In the genomic region with DNA sequence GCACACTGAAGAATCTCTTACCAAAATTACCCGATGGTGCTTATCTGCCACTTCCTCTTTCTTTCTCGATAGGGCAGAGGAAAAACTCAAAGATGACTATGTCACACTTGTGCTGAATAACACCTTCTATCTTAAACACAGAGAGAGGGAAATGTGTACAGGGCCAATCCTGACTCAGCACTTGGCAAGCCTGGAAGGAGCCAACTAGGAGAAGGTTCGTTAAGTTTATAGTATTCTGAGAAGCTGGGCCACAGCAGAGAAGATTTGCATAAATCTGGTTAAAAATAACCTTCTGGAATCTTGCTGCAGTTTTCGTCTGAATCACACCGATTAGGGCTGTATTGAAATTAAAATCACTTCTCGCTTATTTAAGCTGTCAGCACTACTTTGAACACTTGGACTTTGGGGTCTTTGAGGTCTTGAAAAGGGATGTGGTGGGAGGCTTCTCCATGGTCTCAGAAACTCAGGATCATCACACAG, we compare ENCODE assay signal across 11 mouse cellular contexts.
DNase-seq lines count a peak whose midpoint lies in the region; ATAC-seq and TF ChIP-seq lines count a peak whose summit lies in the region.
"Had no signal": no experiment of that assay in that cellular context is flagged by ENCODE, and none has a peak within 500 bp of the region (broad histone marks: within the 10 kb centered on the region; RNA-seq: fewer than 3 reads in every experiment).

No protein-coding gene starts in this region.

- H3K27ac ChIP-seq in MEL (ENCODE audit: control insufficient read depth, low read depth, low read length), result no peak overlapping the region
- H3K27ac ChIP-seq: hindbrain, embryonic 15.5 days; liver, embryonic 15.5 days had no signal

- DNase-seq in heart, postnatal 10 days, result peak; percentile 12 to 13
- DNase-seq in heart, adult 8-10 months (ENCODE audit: low spot score), result no peak
- DNase-seq in MEL (ENCODE audit: low read depth, low spot score), result peak; percentile 92
- DNase-seq in right cerebral cortex, adult 18-20 months, result peak; percentile 78
- DNase-seq in urinary bladder, adult 18-20 months (ENCODE audit: low spot score in 2 of 2), result no peak
- no peak for DNase-seq in adrenal gland, postnatal 10 days
- no peak for DNase-seq in layer of hippocampus, adult 11-12 months (ENCODE audit: low spot score)
- DNase-seq: cerebellum, adult 11 months had no signal

- peak; percentile 32 for ATAC-seq in inflammation-experienced regulatory T-cells, adult 6 months

- H3K36me3 ChIP-seq in MEL (ENCODE audit: control insufficient read depth in 1 of 2, insufficient read depth in 2 of 2, low read length in 2 of 2), result peaks cover 0 to 26% of the 10 kb centered on the region in 2 experiments; a peak in 2 of 4 replicates
- H3K36me3 ChIP-seq: hindbrain, embryonic 15.5 days; liver, embryonic 15.5 days had no signal

- peaks cover 5 to 35% of the 10 kb centered on the region in 2 experiments for H3K4me1 ChIP-seq in MEL (ENCODE audit: control insufficient read depth in 1 of 2, insufficient read depth in 2 of 2, low read length in 2 of 2)
- H3K4me1 ChIP-seq: hindbrain, embryonic 15.5 days; liver, embryonic 15.5 days had no signal

- no peaks in the 10 kb centered on the region for H3K79me2 ChIP-seq in MEL (ENCODE audit: control insufficient read depth, insufficient read depth, low read length, poor library complexity)

- no peaks in the 10 kb centered on the region for H3K9me3 ChIP-seq in MEL (replicated peaks; ENCODE audit: insufficient read depth, low read length)
- H3K9me3 ChIP-seq: hindbrain, embryonic 15.5 days; liver, embryonic 15.5 days had no signal

- H3K4me3 ChIP-seq in MEL (ENCODE audit: control insufficient read depth in 1 of 2, insufficient read depth in 1 of 2, low read depth in 2 of 2, low read length in 2 of 2), result no peak overlapping the region
- H3K4me3 ChIP-seq: hindbrain, embryonic 15.5 days; liver, embryonic 15.5 days had no signal

- TF ChIP-seq CTCF in MEL (IDR thresholded peaks at IDR 0.05 in 2 of 3, conservative IDR thresholded peaks at IDR 0.05 in 1 of 3; ENCODE audit: control insufficient read depth in 1 of 3, insufficient read depth in 1 of 3, low read depth in 2 of 3, low read length in 3 of 3, poor library complexity in 1 of 3, severe bottlenecking in 1 of 3), result no peak

- no peak for TF ChIP-seq POLR2A in MEL (IDR thresholded peaks at IDR 0.05; ENCODE audit: control insufficient read depth in 1 of 2, insufficient read depth in 1 of 2, low read depth in 1 of 2, low read length in 2 of 2, poor library complexity in 1 of 2)

- H3K27me3 ChIP-seq in MEL (ENCODE audit: control insufficient read depth in 1 of 2, insufficient read depth in 2 of 2, low read length in 2 of 2), result no peaks in the 10 kb centered on the region
- H3K27me3 ChIP-seq: hindbrain, embryonic 15.5 days; liver, embryonic 15.5 days had no signal

- peak; percentile 87 to 94 for TF ChIP-seq EP300 in MEL (IDR thresholded peaks at IDR 0.05; ENCODE audit: low read depth in 1 of 2, low read length in 2 of 2)

- no peak for TF ChIP-seq RAD21 in MEL (IDR thresholded peaks at IDR 0.05; ENCODE audit: low read depth, low read length)

- no peak overlapping the region for H3K9ac ChIP-seq in MEL (ENCODE audit: control insufficient read depth, low read depth, low read length, poor library complexity, severe bottlenecking)
- H3K9ac ChIP-seq: hindbrain, embryonic 15.5 days; liver, embryonic 15.5 days had no signal

- intact Hi-C loops in heart, postnatal 10 days (cut with DNase I), result no loop called here

TF ChIP-seq in MEL, 35 proteins besides CTCF, POLR2A, EP300 and RAD21:
- TF ChIP-seq GATA1 (IDR thresholded peaks at IDR 0.05; ENCODE audit: low read depth, low read length), result peak; percentile 91
- no peak for TF ChIP-seq ELF1 (IDR thresholded peaks at IDR 0.05; ENCODE audit: low read depth, low read length)
- TF ChIP-seq ETS1 (IDR thresholded peaks at IDR 0.05; ENCODE audit: low read depth, low read length), result peak; percentile 98
- TF ChIP-seq NELFE (IDR thresholded peaks at IDR 0.05; ENCODE audit: low read depth, low read length), result no peak
- no peak for TF ChIP-seq TAL1 (IDR thresholded peaks at IDR 0.05; ENCODE audit: low read length)
- TF ChIP-seq CHD1 (IDR thresholded peaks at IDR 0.05; ENCODE audit: low read depth, low read length), result no peak
- TF ChIP-seq MYC (IDR thresholded peaks at IDR 0.05; ENCODE audit: low read depth, low read length), result peak; percentile 57; the same call in 1 of the 2 replicates
- TF ChIP-seq USF1 (IDR thresholded peaks at IDR 0.05; ENCODE audit: low read depth, low read length), result no peak
- peak; percentile 56 for TF ChIP-seq TCF12 (IDR thresholded peaks at IDR 0.05; ENCODE audit: low read depth, low read length)
- no peak for TF ChIP-seq MEF2A (IDR thresholded peaks at IDR 0.05; ENCODE audit: extremely low read depth, insufficient replicate concordance, low read depth, low read length, poor library complexity, severe bottlenecking)
- TF ChIP-seq MAFK (IDR thresholded peaks at IDR 0.05; ENCODE audit: borderline replicate concordance, low read depth, low read length), result peak; percentile 96
- TF ChIP-seq JUND (IDR thresholded peaks at IDR 0.05; ENCODE audit: low read depth, low read length), result no peak
- TF ChIP-seq RCOR1 (IDR thresholded peaks at IDR 0.05; ENCODE audit: low read depth, low read length), result peak; percentile 84
- TF ChIP-seq USF2 (IDR thresholded peaks at IDR 0.05; ENCODE audit: borderline replicate concordance in 1 of 2, insufficient read depth in 1 of 2, low read depth in 1 of 2, low read length in 2 of 2), result no peak
- 0 out of 2 replicates have a peak, but pooled peaks have one; percentile 13 for TF ChIP-seq GABPA (IDR thresholded peaks at IDR 0.05; ENCODE audit: low read depth, low read length)
- no peak for TF ChIP-seq NRF1 (IDR thresholded peaks at IDR 0.05; ENCODE audit: insufficient read depth, low read depth, low read length, poor library complexity, severe bottlenecking)
- TF ChIP-seq E2F4 (IDR thresholded peaks at IDR 0.05; ENCODE audit: borderline replicate concordance, low read depth, low read length), result no peak
- peak; percentile 84 for TF ChIP-seq SIN3A (IDR thresholded peaks at IDR 0.05; ENCODE audit: low read length)
- TF ChIP-seq TBP (IDR thresholded peaks at IDR 0.05; ENCODE audit: low read depth, low read length), result 0 out of 2 replicates have a peak, but pooled peaks have one; percentile 26
- TF ChIP-seq POLR2AphosphoS5 (IDR thresholded peaks at IDR 0.05; ENCODE audit: borderline replicate concordance, low read depth, low read length), result no peak
- no peak for TF ChIP-seq MAZ (IDR thresholded peaks at IDR 0.05; ENCODE audit: low read depth, low read length)
- TF ChIP-seq BHLHE40 (IDR thresholded peaks at IDR 0.05; ENCODE audit: borderline replicate concordance, low read depth, low read length), result peak; percentile 47; the same call in 1 of the 2 replicates
- no peak for TF ChIP-seq KAT2A (conservative IDR thresholded peaks at IDR 0.05; ENCODE audit: low read depth, low read length)
- TF ChIP-seq MAX (IDR thresholded peaks at IDR 0.05; ENCODE audit: low read length), result 0 out of 2 replicates have a peak, but pooled peaks have one; percentile 33
- TF ChIP-seq HCFC1 (IDR thresholded peaks at IDR 0.05; ENCODE audit: low read depth, low read length), result no peak
- no peak; the same call in 1 of the 2 replicates for TF ChIP-seq ZNF384 (IDR thresholded peaks at IDR 0.05; ENCODE audit: low read depth, low read length)
TF ChIP-seq in MEL: peak in this region for 11.

Comparison
In these comparisons a context has a peak if more than half of its experiments do, and no peak if none do; other contexts are left out.
1. DNase-seq: peak in heart, postnatal 10 days (2 of 2), MEL (single experiment) and right cerebral cortex, adult 18-20 months (single experiment); none in heart, adult 8-10 months (single experiment), urinary bladder, adult 18-20 months (0 of 2), adrenal gland, postnatal 10 days (single experiment) and layer of hippocampus, adult 11-12 months (single experiment).